ENCODE assay signal across 23 mouse cellular contexts in the genomic region with DNA sequence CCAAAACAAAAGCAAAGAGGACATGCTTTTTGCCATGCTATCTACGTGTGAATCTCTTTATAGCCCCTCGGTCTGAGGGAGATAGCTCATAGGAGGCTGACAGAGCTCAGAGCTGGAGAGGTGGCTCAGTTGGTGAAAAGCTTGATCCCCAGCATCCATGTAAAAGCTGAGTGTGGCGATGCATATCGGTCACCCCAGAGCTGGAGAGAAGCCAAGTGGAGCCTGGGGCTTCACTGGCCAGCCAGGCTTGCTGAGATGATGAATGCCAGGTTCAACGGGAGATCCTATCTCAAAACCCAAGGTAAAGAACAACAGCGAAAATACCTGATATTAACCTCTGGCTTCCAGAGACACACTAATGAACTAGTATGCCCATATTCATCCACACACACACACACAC.
A peak's percentile ranks its signal among the peaks of the same experiment; 100 is the strongest.
DNase-seq lines count a peak whose midpoint lies in the region; ATAC-seq lines count a peak whose summit lies in the region.
"Had no signal": no experiment of that assay in that cellular context is flagged by ENCODE, and none has a peak within 500 bp of the region (broad histone marks: within the 10 kb centered on the region; RNA-seq: fewer than 3 reads in every experiment).

No protein-coding gene starts in this region.

- peak; percentile 77 to 83 for DNase-seq in cerebellum, postnatal 10 days
- DNase-seq in cerebellum, adult 11-12 months: no peak
- DNase-seq in kidney, adult 18-20 months: peak; percentile 61
- no peak for DNase-seq in ovary, postnatal 10 days (ENCODE audit: low spot score)
- no peak for DNase-seq in lung, postnatal 25 days (ENCODE audit: low spot score)
- DNase-seq: adrenal gland, postnatal 36 days; gastrocnemius, postnatal 25 days; heart, postnatal 4 days; lung, adult 2 months; lung, postnatal 36 days; retina, postnatal 1 day; right cerebral cortex, postnatal 25 days; spleen, adult 18-20 months had no signal

- no peak overlapping the region for H3K4me3 ChIP-seq in kidney, embryonic 16.5 days (ENCODE audit: low read length)
- no peak overlapping the region for H3K4me3 ChIP-seq in kidney, embryonic 14.5 days (ENCODE audit: low read length)
- H3K4me3 ChIP-seq: embryonic facial prominence, embryonic 15.5 days; heart, embryonic 15.5 days; hindbrain, embryonic 15.5 days; intestine, embryonic 15.5 days; megakaryocyte, embryonic 14.5 days; midbrain, embryonic 15.5 days; neural tube, embryonic 12.5 days had no signal

- H3K9ac ChIP-seq in kidney, embryonic 16.5 days (replicated peaks; ENCODE audit: low read length): no peak overlapping the region
- no peak overlapping the region for H3K9ac ChIP-seq in kidney, embryonic 14.5 days (ENCODE audit: low read depth, low read length)
- H3K9ac ChIP-seq: embryonic facial prominence, embryonic 15.5 days; heart, embryonic 15.5 days; hindbrain, embryonic 15.5 days; intestine, embryonic 15.5 days; midbrain, embryonic 15.5 days; neural tube, embryonic 12.5 days had no signal

- no peaks in the 10 kb centered on the region for H3K9me3 ChIP-seq in kidney, embryonic 16.5 days (ENCODE audit: low read length)
- no peaks in the 10 kb centered on the region for H3K9me3 ChIP-seq in kidney, embryonic 14.5 days (ENCODE audit: control insufficient read depth, low read length)
- H3K9me3 ChIP-seq: embryonic facial prominence, embryonic 15.5 days; heart, embryonic 15.5 days; hindbrain, embryonic 15.5 days; intestine, embryonic 15.5 days; midbrain, embryonic 15.5 days; neural tube, embryonic 12.5 days had no signal

- H3K36me3 ChIP-seq in kidney, embryonic 16.5 days (ENCODE audit: insufficient read depth, low read length): no peaks in the 10 kb centered on the region
- H3K36me3 ChIP-seq in kidney, embryonic 14.5 days (ENCODE audit: control insufficient read depth, insufficient read depth, low read length): no peaks in the 10 kb centered on the region
- H3K36me3 ChIP-seq: embryonic facial prominence, embryonic 15.5 days; heart, embryonic 15.5 days; hindbrain, embryonic 15.5 days; intestine, embryonic 15.5 days; midbrain, embryonic 15.5 days; neural tube, embryonic 12.5 days had no signal

- no peak overlapping the region for H3K4me2 ChIP-seq in kidney, embryonic 16.5 days (replicated peaks; ENCODE audit: low read depth, low read length)
- H3K4me2 ChIP-seq in kidney, embryonic 14.5 days (replicated peaks; ENCODE audit: low read depth, low read length): no peak overlapping the region
- H3K4me2 ChIP-seq: embryonic facial prominence, embryonic 15.5 days; heart, embryonic 15.5 days; hindbrain, embryonic 15.5 days; intestine, embryonic 15.5 days; midbrain, embryonic 15.5 days; neural tube, embryonic 12.5 days had no signal

- WGBS in kidney, embryonic 16.5 days: 70% methylated on average over 6 of the region's 6 CpGs
- 84% methylated on average over 6 of the region's 6 CpGs for WGBS in kidney, embryonic 14.5 days

- H3K27me3 ChIP-seq in kidney, embryonic 16.5 days (ENCODE audit: insufficient read depth, low read length): no peaks in the 10 kb centered on the region
- 0 out of 2 replicates have a peak, but pooled peaks cover 3% of the 10 kb centered on the region for H3K27me3 ChIP-seq in kidney, embryonic 14.5 days (ENCODE audit: control insufficient read depth, insufficient read depth, low read length)
- H3K27me3 ChIP-seq: embryonic facial prominence, embryonic 15.5 days; heart, embryonic 15.5 days; hindbrain, embryonic 15.5 days; intestine, embryonic 15.5 days; midbrain, embryonic 15.5 days; neural tube, embryonic 12.5 days had no signal

- no peaks in the 10 kb centered on the region for H3K4me1 ChIP-seq in kidney, embryonic 16.5 days (ENCODE audit: insufficient read depth, low read length)
- no peaks in the 10 kb centered on the region for H3K4me1 ChIP-seq in kidney, embryonic 14.5 days (ENCODE audit: control insufficient read depth, insufficient read depth, low read length)
- H3K4me1 ChIP-seq: intestine, embryonic 15.5 days had no signal

- no peak for ATAC-seq in kidney, embryonic 16.5 days (ENCODE audit: low FRiP score, low TSS enrichment)
- 0 out of 2 replicates have a peak, but pooled peaks have one; percentile 20 for ATAC-seq in kidney, embryonic 14.5 days (ENCODE audit: low FRiP score, low TSS enrichment)
- ATAC-seq: CD4-positive, CD25-positive, alpha-beta regulatory T cell, adult 4 months; intestine, embryonic 15.5 days; midbrain, embryonic 15.5 days had no signal

- no peak overlapping the region for H3K27ac ChIP-seq in kidney, embryonic 16.5 days (ENCODE audit: low read length)
- H3K27ac ChIP-seq in kidney, embryonic 14.5 days (ENCODE audit: low read depth, low read length): no peak overlapping the region
- H3K27ac ChIP-seq: embryonic facial prominence, embryonic 15.5 days; heart, embryonic 15.5 days; hindbrain, embryonic 15.5 days; intestine, embryonic 15.5 days; midbrain, embryonic 15.5 days; neural tube, embryonic 12.5 days had no signal

Comparison
In these comparisons a context has a peak if more than half of its experiments do, and no peak if none do; other contexts are left out.
1. DNase-seq: peak in cerebellum, postnatal 10 days (2 of 2) and kidney, adult 18-20 months (single experiment); none in cerebellum, adult 11-12 months (single experiment), ovary, postnatal 10 days (single experiment) and lung, postnatal 25 days (single experiment).